Mouse (Mus musculus) testis, adult 2 months (tissue): ENCODE data around the gene B3galt1. TPM values are rescaled to one million over a fixed set of nuclear protein-coding genes. Genes with fewer than 3 reads are reported as not detected.

Experiments
- H3K27ac ChIP-seq: fragments of 200-500 bp; 2 replicates; pipeline ENCODE4 v1.5.1; 2012; ENCODE audit warnings: low read depth, low read length; ENCODE audit not compliant: control insufficient read depth, insufficient read depth
- H3K27me3 ChIP-seq: fragments of 200-500 bp; 2 replicates; pipeline ENCODE4 v1.6.1; 2012; ENCODE audit warnings: mild to moderate bottlenecking, low read length, moderate library complexity; ENCODE audit not compliant: control insufficient read depth, insufficient read depth
- H3K36me3 ChIP-seq: fragments of 200-500 bp; 2 replicates; pipeline ENCODE4 v1.6.1; 2012; ENCODE audit warnings: mild to moderate bottlenecking, low read length; ENCODE audit not compliant: control insufficient read depth, insufficient read depth
- H3K4me1 ChIP-seq: fragments of 200-500 bp; 2 replicates; pipeline ENCODE4 v1.6.1; 2012; ENCODE audit warnings: low read length; ENCODE audit not compliant: control insufficient read depth, insufficient read depth
- H3K4me3 ChIP-seq: fragments of 200-500 bp; 2 replicates; pipeline ENCODE4 v1.5.1; 2012; ENCODE audit warnings: low read depth, mild to moderate bottlenecking, low read length, moderate library complexity, mixed read lengths; ENCODE audit not compliant: control insufficient read depth
- CTCF ChIP-seq: fragments of 200-500 bp; IDR thresholded peaks from 2 replicates; pipeline ENCODE4 v1.5.1; 2012; ENCODE audit warnings: low read depth, mild to moderate bottlenecking, inconsistent platforms, low read length, moderate library complexity; ENCODE audit not compliant: control insufficient read depth, insufficient read depth, insufficient replicate concordance
- POLR2A ChIP-seq: fragments of 200-500 bp; IDR thresholded peaks from 2 replicates; pipeline ENCODE4 v1.6.1; 2012; ENCODE audit warnings: low read depth, mild to moderate bottlenecking, inconsistent platforms, low read length, moderate library complexity; ENCODE audit not compliant: control insufficient read depth
- polyA plus RNA-seq: library from polyadenylated mRNA; depleted of rRNA; stranded (reverse); fragments of >200 nt; gene quantifications from 2 replicates; pipeline ENCODE4 v1.2.3, GENCODE M21; 2012

Gene B3galt1
- polyA plus RNA-seq, 1 experiment, result 0.40 TPM

GRCm38 (mm10) chr2:67975764-67976163 lies 410.1 kb downstream of the B3galt1 start:
- H3K36me3 ChIP-seq, result no peaks in the 10 kb centered on the region
- H3K27me3 ChIP-seq, result no peaks in the 10 kb centered on the region
- no peak overlapping the region for H3K27ac ChIP-seq
- H3K4me1 ChIP-seq, result no peaks in the 10 kb centered on the region
- no peak overlapping the region for H3K4me3 ChIP-seq
- no peak for TF ChIP-seq POLR2A
- TF ChIP-seq CTCF, result no peak

DNA sequence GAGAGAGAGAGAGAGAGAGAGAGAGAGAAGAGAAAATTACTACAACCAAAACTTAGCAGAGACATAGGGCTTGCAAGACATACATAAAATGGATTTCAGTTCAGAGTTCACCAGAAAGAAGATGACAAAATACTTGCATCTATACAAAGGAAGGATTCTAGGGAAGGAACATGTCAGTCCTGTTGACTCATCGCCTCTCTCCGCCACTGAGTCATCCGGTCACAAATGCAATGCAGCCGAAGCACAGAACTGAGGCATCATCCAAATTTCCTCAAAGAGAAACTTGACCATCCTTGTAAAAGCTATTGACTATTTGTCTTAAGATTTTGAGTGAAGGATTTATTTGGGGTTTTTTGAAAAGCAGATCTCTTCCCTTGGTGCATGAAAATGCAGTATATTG lies 410.8 kb downstream of the B3galt1 start:
- no peak overlapping the region for H3K4me3 ChIP-seq
- H3K27ac ChIP-seq, result no peak overlapping the region
- TF ChIP-seq CTCF (no peak), POLR2A (no peak)

DNA sequence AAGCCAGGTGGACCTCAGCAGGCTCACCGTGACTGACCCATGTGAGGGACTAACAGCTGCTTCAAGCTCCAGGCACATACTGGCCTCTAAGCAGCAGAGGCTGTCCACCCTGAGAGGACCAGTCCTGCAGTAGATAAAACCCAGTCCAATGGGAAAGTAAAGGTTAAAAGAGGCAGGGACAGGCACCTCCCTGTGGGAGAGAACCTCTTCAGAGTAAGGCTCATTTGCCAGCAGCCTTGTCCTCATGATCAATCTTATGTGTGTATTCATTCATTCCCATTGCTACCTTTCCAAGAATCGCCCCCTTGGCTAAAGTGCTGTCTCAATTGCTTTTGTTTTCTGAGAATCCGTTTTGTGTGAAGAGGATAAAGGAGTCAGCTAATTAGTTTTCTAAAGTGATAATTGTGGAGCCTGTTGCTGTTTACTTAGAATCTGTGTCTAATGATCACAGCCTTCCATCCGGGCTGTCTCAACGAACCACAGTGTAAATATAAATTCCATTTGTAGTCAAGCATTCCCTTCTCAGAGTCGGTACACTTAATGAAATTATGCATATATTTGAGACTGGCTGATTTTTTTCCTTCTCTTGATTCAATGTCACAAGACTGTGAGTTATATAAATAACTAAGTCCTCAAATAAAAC lies 412.1 kb downstream of the B3galt1 start:
- H3K36me3 ChIP-seq, result no peaks in the 10 kb centered on the region
- H3K4me3 ChIP-seq, result no peak overlapping the region
- TF ChIP-seq CTCF (no peak), POLR2A (no peak)
- no peak overlapping the region for H3K27ac ChIP-seq
- no peaks in the 10 kb centered on the region for H3K27me3 ChIP-seq
- no peaks in the 10 kb centered on the region for H3K4me1 ChIP-seq

More for the DNA sequence above, 410.8 kb downstream of the B3galt1 start:
- no peaks in the 10 kb centered on the region for H3K4me1 ChIP-seq
- H3K27me3 ChIP-seq, result no peaks in the 10 kb centered on the region
- H3K36me3 ChIP-seq, result no peaks in the 10 kb centered on the region

- no peaks in the 10 kb centered on the region for H3K27me3 ChIP-seq
- TF ChIP-seq CTCF (no peak), POLR2A (no peak)
- no peak overlapping the region for H3K27ac ChIP-seq
- H3K4me3 ChIP-seq, result no peak overlapping the region
- no peaks in the 10 kb centered on the region for H3K36me3 ChIP-seq
- H3K4me1 ChIP-seq, result no peaks in the 10 kb centered on the region
Observed at GRCm38 (mm10) chr2:67983563-67983962, 417.9 kb downstream of the B3galt1 start.

DNA sequence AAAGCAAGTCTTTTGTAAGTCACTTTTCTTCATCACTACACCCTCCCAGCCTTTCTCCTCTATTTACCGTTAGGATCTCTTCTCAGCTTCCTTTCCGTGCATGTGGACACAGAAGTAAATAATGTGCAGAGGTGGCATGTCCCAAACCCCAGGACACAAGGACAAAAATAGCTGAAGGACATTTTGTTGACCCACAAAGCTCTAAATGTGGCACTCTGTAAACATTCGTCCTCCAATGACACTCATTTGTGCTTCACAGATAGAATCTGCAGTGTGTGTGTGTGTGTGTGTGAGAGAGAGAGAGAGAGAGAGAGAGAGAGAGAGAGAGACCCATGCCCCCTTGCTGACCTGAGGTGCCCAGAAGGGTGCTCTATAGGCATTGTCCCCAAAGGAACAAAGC lies 419.5 kb downstream of the B3galt1 start:
- no peak for TF ChIP-seq POLR2A
- no peak for TF ChIP-seq CTCF
- Histone ChIP-seq H3K4me3 (no peak overlapping the region), H3K27me3 (no peaks in the 10 kb centered on the region), H3K4me1 (no peaks in the 10 kb centered on the region), H3K36me3 (no peaks in the 10 kb centered on the region), H3K27ac (no peak overlapping the region)

DNA sequence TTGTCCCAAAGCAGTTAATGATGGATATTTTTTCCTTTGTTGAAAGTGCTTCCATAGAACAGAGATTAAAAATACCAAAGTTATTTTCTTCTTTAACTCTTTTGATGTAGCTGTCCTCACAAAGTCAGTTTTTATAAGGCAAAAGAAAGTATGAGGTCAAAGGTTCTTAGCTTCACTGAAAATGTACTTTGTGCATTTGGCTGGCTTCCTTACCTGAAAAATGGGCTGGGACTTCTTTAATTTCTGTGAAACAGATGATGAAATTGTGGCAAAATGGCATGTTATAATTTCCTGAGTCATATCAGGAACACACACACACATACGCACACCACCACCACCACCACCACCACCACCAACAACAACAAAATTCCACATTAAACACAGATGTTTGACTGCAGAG lies 427.8 kb downstream of the B3galt1 start:
- Histone ChIP-seq H3K27me3 (no peaks in the 10 kb centered on the region), H3K4me1 (no peaks in the 10 kb centered on the region), H3K27ac (no peak overlapping the region), H3K36me3 (no peaks in the 10 kb centered on the region), H3K4me3 (no peak overlapping the region)
- TF ChIP-seq CTCF (no peak), POLR2A (no peak)

DNA sequence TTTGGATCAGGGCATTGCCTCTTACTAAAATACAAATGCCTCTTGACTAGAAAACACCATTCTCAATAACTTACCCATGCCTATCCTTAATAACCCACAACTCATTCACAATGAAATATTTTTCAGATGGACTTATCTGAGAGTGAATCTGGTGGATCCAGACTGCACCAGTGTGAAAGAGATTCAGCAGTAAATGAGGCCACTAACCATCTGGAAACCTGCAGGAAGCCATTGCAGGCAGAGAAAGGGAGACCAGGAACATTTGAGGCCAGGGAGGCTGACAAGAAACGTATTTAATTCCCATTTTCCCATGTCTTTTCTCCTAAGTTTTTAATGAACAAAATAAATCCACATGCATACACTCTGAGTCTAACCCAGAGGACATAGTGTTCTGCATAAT lies 437.4 kb downstream of the B3galt1 start:
- H3K4me3 ChIP-seq, result no peak overlapping the region
- no peaks in the 10 kb centered on the region for H3K36me3 ChIP-seq
- H3K27me3 ChIP-seq, result no peaks in the 10 kb centered on the region
- TF ChIP-seq CTCF (no peak), POLR2A (no peak)
- no peak overlapping the region for H3K27ac ChIP-seq
- no peaks in the 10 kb centered on the region for H3K4me1 ChIP-seq
